Mouse (Mus musculus) thymus, postnatal 10 days (tissue): ENCODE data around the gene Kdelr1.

Experiments
- DNase-seq, 2 experiments: peaks; one replicate each; pipeline ENCODE4 v3.0.0; 2021; ENCODE audit warnings: low spot score in 2 of 2

The Kdelr1 gene

DNA sequence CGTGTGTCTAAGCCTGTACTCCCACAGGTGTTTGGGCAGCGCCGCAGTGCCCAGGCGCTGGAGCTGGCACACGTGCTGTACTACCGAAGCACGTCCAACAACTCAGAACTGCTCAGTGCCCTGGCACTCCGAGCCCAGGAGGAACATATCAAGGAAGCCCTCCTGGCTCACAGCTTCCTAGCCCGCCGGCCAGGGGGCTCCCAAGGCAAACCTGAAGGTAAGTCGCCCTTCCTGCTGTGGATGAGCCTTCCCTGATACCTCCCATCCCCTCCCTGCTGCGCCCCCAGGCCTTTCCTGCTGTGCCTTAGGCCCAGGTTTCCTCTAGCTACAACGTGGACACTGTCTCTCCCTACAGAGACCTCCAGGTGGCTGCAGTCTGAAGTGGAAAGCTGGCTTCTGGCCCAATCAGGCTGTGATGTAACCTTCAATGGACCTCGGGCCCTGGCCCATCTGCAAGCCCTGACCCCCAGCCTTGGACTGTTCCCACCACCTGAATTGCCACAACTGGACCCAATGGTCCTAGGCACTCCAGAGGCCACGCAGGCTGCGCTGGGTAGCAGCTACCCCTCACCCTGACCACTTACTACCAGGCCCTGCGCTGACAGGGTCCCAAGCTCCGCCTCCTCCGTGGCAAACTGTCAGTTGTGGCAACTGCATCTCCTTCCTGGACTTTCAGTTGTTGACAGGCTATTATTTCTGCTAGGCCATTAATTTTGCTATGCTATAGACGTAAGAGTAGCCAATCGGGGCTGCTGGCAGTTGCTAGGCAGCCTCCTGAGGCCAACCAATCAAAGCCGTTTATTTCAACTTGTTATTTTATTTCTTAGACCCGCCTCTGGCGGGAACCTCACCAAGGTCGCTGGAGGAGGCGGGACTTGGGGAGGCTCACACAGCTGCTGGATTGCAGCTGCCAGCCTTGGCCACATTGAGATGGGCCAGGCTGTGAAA is 43.8 kb downstream of the Kdelr1 start:
- peak; percentile 85 to 90 for DNase-seq

DNA sequence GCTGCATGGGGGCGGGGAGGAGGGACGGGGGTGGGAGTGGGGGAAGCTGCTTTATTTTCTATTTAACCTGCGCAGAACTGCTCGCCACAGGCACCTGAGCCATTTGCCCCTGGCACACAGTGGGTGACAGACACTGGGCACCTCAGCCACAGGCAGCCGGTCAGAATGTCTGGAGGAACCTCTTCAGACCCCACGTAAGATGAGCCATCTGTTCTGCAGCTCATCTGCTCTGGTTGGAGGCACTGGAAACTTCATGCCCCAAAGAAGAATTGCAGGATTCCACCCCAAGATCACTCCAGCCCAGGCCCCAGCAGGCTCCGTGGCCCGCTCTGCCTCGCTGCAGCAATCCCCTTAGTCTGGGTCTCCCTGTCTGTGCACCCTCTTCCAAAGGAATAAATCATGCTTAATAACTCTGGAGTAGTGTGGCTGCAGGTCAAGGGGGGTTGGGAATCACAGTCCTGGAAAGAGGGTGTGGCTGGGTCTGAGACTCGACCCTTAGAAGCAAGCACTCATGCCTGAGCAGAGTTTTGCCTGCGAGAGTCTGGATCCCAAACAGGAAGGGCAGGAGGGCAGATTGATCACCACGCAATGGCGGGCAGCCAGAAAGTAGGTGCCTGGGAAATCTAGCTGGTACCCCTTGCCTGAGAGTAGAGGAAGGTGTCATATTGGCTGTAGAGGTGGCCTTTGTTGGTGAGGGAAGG is 44.6 kb downstream of the Kdelr1 start:
- peak in 1 of 2 experiments; percentile 23 for DNase-seq

DNA sequence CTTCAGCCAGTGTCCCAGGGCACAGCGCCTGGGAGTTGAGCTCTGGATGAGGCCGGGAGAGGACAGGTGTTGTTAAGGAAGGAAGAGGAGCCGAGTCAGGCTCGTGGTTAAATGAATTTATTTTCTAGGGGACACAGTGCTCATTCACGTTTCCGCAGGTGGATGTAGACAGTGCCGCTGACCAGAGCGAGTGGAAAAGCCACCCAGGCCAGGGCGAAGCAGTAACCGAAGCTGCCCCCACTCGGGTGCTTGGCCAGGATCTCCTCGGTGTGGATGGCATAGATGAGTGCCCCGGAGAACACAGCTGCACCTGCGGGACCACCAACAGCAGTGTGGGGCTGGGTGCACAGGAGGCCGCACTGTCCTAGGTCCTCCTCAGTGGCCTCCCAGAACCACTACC is 45.4 kb downstream of the Kdelr1 start:
- DNase-seq, result peak in 1 of 2 experiments; percentile 21

DNA sequence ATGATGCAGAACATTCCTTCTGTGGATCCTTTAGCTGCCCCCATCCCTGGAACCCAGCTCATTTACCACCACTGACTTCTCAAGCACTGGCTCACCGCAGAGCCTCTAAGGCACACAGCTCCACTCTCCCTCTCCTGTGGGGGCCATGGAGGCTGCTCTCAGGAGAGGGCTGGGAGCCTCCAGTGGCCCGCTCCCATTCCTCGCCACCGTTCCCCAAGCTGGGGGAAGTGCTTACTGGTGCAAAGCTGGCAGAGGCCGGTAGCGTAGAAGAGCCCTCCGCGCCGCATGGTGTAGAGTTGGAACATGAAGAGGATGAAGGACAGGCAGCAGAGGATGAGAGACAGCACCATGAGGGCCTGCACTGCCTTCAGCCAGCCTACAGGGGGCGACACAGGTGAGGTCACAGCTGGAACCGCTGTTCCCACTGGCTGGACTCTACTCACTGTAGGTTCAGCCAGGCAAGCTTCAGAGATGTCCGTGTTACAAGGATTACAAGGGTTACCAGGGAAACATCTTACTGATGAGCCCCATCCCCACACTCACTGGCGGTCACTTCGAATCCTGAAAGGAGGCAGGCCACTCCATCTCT is 46.6 kb downstream of the Kdelr1 start:
- peak; percentile 26 to 41 for DNase-seq

DNA sequence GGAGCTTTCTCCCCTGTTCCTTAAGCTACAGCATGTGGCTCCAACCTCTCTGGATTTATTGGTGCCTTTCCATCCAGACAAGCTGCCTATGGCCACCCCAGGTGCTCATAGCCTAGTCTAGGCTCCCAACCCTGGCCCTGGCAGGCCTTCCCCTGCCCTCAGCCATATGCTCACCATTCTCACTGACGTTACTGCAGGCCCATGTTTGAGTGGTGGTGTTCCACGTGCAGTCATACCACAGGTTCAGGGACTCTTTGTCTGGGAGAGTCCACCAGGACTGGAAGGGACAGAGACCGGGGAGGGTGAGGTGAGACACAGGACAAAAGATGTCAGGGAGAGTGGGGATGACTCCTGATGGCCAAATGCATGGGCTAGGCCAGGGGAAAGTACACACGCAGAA is 47.2 kb downstream of the Kdelr1 start:
- DNase-seq, result no peak

DNA sequence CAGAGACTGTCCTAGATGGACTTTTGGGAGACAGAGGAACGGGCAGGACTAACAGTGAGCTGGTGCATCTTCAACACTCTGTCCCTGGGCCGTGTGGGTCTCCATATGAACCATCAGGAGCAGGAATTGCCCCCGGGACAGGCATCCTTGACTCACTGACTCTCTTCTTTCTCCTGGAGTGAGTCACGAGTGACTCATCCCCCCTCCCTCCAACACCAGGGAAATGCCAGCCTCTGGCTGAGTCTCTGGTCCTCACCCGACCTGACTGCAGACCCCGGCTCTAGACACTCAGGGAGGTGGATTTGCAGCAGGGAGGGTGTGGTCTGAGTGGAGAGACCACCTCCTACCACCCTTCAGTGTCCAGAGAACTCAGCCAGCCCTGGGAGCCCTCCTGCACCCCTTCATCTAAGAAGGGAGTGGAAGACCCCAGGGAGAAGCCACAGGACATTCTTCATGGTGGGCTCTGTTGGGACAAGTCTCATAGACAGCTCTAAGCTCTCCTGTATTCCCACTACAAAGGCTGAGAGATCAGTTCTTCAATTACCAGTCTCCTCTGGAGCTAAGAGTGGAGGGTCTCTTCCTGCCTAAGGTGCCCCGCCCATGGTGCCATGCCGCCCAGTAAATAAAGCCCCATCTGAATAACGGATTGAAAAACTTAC is 48.1 kb downstream of the Kdelr1 start:
- DNase-seq, result peak; percentile 26 to 28

DNA sequence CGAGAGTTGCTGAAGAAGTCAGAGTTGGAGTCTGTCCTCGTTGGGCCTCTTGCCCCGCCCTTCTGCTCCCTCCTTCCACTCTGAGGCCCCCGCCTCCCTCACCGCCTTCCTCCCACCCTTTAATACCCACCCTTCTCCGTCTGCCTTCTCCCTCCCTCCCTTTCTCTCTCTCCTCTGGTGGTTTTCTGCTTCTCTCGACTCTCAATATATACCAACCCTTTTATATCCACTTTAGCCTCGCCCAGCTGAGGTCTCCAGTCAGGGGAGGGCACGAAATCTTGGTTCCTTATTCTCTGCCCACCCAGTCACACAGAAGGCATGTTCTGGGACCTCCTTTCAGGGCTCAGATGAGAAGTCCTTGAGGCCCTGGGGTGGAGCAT is 48.7 kb downstream of the Kdelr1 start, which contains the start of gene Emp3:
Gene Emp3 (minus strand): TSS at position 163 of the 380 bp plus-strand sequence.
- DNase-seq, result peak; percentile 68 to 71

DNA sequence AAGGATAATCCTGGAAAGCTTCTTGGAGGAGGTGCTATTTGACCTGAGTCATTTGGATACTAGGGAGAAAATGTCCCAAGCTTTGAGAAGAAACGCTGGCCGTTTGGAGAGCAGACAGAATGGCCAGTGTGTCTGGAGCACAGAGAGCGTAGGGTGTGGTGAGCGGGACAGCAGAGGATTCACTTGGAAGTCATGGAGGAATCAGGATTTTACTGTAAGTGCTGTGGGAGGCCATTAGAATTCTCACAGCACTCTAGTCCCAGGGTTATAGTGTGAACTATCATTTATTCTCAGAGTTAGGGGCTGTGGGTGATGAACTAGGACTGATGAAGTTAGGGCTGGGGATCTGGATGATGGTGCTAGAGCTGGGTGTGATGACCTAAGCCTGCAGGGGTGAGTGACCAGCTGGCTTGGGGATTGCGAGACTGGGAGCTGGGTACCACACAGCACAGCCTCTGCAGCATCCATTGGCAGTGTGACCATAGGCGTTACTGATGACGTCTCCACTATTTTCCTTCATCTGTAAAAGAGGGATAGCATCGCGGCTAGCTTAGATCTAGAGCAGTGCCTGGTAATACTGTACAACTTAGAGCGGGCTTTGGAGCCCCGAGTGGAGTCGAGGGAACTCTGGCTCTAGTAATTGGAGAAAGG is 49.5 kb downstream of the Kdelr1 start:
- DNase-seq, result no peak

DNA sequence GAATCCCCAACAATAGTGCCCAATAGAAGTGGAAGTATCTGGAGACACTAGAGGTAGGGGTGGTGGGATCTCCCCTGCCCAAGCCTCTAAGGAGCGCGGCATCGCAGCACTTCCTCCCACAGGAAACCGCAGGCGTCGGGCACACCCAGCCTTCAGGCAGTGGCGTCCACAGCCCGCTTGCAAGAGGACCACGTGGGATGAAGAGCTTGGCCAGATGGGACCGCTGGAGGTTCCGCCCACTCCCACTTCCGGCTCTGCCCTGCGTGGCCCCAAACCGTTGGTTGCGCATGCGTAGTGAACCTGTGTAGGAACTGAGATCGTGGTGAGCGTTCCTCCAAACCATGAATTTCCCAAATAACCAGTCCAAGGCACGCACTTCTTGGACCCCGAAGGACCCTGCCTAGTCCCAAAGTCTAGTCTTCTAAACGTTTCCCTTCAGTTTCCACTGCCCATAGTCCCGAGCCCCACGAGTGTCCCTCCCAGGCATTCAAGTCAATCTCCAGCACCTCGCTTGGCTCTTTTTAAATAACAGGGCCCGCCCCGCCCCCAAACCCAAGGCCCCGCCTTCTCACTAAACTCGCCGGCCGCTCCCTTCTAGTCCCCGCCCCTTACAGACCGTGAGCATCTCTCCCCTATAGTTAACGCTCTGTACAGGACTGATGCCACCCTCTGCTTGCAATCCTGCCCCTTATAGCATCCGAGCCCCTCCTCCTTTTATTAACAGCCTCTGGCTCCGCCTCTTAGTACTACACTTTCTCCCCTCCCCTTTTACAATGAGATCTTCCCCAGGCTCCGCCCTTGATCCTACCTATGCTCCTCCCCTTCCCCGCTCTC is 50.6 kb downstream of the Kdelr1 start:
- DNase-seq, result peak; percentile 94

DNA sequence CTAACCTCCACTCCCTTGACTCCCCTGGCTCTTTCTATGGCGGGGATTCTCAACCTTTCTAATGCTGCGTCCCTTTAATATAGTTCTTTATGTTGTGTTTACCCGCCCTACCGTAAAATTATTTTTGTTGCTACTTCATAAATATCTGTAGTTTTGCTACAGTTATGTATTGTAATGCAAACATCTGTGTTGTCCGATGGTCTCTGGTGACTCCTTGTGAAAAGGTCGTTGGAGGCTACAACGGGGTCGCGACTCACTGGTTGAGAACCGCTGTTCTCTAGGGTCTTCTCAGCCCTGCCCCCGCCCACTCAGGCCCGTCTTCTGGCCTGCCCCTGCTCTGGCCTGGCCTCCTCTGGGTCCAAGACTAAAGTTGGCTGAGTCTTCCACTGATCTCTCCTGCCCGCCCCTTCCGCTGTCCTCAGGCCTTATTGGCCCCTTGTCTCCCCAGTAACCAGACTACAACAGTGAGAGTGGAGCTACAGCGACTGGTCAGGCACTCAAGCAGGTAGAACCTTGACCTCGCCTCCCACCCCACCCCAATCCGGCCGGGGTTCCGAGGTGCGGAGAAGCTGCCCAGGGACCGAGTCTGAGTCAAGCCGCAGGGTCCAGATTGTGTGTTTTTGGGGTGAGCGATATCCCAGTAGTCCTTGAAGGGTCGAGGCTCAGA is 51.3 kb downstream of the Kdelr1 start, which contains the start of gene Ccdc114:
Gene Ccdc114 (plus strand): TSS at position 311 of the 667 bp plus-strand sequence.
- peak in 1 of 2 experiments; percentile 50 for DNase-seq

DNA sequence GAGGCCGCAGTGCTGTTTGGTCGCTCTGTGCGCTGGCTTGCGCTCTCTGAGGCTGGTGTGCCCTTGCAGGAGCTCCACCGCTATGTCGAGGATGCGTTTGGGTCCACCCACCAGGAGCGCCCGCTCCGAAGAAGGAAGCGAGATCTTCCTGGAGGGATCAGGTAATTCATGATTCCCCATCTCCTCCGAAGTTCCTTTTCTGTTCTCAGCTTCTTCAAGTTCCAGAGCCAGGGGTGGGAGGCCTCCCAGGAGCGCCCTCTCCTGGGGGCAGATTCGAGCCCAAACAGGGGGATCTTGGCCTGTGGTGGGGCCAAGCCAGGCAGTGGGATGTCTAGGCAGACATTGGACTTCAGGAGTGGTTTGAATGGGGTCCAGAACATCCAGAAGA is 51.9 kb downstream of the Kdelr1 start:
- peak; percentile 55 to 73 for DNase-seq

DNA sequence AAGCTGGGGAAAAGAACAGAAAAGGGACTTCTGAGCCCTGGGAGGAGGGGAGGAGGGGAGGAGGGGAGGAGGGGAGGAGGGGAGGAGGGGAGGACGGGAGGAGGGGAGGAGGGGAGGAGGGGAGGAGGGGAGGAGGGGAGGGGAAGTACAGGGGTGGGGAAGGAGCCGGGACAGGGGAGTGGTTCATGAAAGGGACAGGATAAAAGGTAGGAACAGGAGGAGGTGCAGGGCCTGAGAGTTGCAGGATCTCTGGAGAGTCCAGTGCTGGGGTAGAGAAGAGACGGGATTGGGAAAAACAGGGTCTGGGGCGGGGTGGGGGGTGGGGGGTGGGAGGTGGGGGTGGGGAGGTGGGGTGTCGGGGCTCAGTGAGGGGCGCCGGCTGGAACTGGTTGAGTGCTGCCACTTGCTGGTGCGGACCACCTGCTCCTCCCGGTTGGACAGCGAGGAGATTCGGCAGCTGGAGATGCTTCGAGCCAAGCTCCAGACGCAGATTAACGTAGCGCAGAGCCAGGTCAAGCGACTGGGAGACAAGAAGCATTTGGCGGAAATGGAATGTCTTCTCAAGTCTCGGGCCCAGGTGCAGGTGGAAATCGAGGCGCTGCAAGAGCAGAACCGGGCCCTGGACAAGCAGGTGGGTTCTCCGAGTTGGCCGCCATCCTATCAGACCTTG is 56.2 kb downstream of the Kdelr1 start:
- DNase-seq, result no peak

DNA sequence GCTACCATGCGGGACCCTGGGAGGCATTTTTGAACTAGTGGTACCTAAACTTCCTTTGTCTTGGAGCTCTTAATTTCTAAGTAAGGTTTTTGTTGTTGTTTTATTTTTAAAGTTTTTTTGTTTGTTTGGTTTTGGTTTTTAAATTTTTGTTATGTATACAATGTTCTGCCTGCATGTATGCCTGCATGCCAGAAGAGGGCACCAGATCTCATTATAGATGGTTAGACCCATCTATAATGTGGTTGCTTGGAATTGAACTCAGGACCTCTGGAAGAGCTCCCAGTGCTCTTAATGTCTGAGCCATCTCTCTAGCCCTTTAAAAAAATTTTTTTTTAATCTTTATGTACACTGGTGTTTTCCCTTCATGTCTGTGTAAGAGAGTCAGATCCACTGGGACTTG is 57.1 kb downstream of the Kdelr1 start:
- DNase-seq, result no peak
